Mouse (Mus musculus) left cerebral cortex, adult 11 months (tissue): ENCODE data around the gene Dhrs4.

Experiments
- DNase-seq: peaks from one replicate; pipeline ENCODE4 v3.0.0; 2022; ENCODE audit warnings: low spot score

The Dhrs4 gene

GRCm38 (mm10) chr14:55536116-55536745 lies 57.7 kb downstream of the Dhrs4 start:
- DNase-seq = no peak
